Mouse (Mus musculus): ENCODE measurements around the gene Phox2b.

DNA sequence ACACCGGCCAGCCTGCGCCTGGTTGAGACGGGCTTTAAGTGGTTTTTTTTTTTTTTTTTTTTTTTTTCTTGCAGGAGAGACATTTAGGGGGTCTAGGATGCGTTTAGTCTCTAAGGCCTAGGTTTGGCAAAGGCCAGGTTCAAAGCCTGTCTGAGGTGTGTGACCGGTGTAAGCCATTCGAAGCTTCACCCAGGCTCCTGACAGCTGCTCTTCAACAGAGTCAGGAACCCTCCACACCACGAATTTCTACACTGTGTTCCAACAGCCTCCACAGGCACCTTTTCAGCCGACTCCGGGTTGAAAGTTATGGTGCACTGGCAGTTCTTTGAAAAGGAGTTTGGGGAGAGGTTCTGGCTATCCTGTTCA, 2.3 kb upstream of the Phox2b start:
- TF ChIP-seq CTCF (IDR thresholded peaks at IDR 0.05; ENCODE audit: borderline replicate concordance, insufficient read depth, low read length) (no peak), POLR2A (IDR thresholded peaks at IDR 0.05; ENCODE audit: low read depth, low read length) (no peak)

All from embryonic fibroblast, embryonic 13.5 days (primary cell).